Mouse (Mus musculus): Measurements from ENCODE around the gene Pacrg. TPM values are rescaled to one million over a fixed set of nuclear protein-coding genes. Genes with fewer than 3 reads are reported as not detected.

Gene Pacrg
- polyA plus RNA-seq, 1 experiment from 2014 or later = 3.7 TPM

GRCm38 (mm10) chr17:10807261-10807998 lies 32.7 kb downstream of the Pacrg start:
- Histone ChIP-seq H3K9me3 (ENCODE audit: control insufficient read depth, low read length) (no peaks in the 10 kb centered on the region), H3K4me1 (ENCODE audit: control insufficient read depth, insufficient read depth, low read length) (no peaks in the 10 kb centered on the region), H3K27me3 (ENCODE audit: control insufficient read depth, insufficient read depth, low read length) (no peaks in the 10 kb centered on the region), H3K4me3 (ENCODE audit: low read depth, low read length) (no peak overlapping the region), H3K36me3 (ENCODE audit: control insufficient read depth, insufficient read depth, low read length) (no peaks in the 10 kb centered on the region), H3K4me2 (no peak overlapping the region), H3K9ac (ENCODE audit: low read length) (no peak overlapping the region), H3K27ac (ENCODE audit: low read depth, low read length) (no peak overlapping the region)
- 90% methylated on average over 13 of the region's 13 CpGs for WGBS
- ATAC-seq (ENCODE audit: low FRiP score) (no peak), DNase-seq (ENCODE audit: low spot score, missing footprints) (no peak)

- no peak for ATAC-seq (ENCODE audit: low FRiP score)
- H3K27ac ChIP-seq (ENCODE audit: low read depth, low read length) = no peak overlapping the region
- H3K4me2 ChIP-seq = no peak overlapping the region
- H3K4me1 ChIP-seq (ENCODE audit: control insufficient read depth, insufficient read depth, low read length) = no peaks in the 10 kb centered on the region
- H3K36me3 ChIP-seq (ENCODE audit: control insufficient read depth, insufficient read depth, low read length) = no peaks in the 10 kb centered on the region
- no peaks in the 10 kb centered on the region for H3K9me3 ChIP-seq (ENCODE audit: control insufficient read depth, low read length)
- no peaks in the 10 kb centered on the region for H3K27me3 ChIP-seq (ENCODE audit: control insufficient read depth, insufficient read depth, low read length)
- DNase-seq (ENCODE audit: low spot score, missing footprints) = no peak
- WGBS = 76% methylated on average over 4 of the region's 4 CpGs
- H3K9ac ChIP-seq (ENCODE audit: low read length) = no peak overlapping the region
- no peak overlapping the region for H3K4me3 ChIP-seq (ENCODE audit: low read depth, low read length)
Observed at GRCm38 (mm10) chr17:10806692-10807091, 33.4 kb downstream of the Pacrg start.

GRCm38 (mm10) chr17:10791661-10792060 lies 48.5 kb downstream of the Pacrg start:
- no peaks in the 10 kb centered on the region for H3K9me3 ChIP-seq (ENCODE audit: control insufficient read depth, low read length)
- no peak for DNase-seq (ENCODE audit: low spot score, missing footprints)

GRCm38 (mm10) chr17:10784401-10784920 lies 55.6 kb downstream of the Pacrg start:
- no peaks in the 10 kb centered on the region for H3K27me3 ChIP-seq (ENCODE audit: control insufficient read depth, insufficient read depth, low read length)
- ATAC-seq (ENCODE audit: low FRiP score) (no peak), DNase-seq (ENCODE audit: low spot score, missing footprints) (no peak)
- H3K4me1 ChIP-seq (ENCODE audit: control insufficient read depth, insufficient read depth, low read length) = no peaks in the 10 kb centered on the region
- no peaks in the 10 kb centered on the region for H3K36me3 ChIP-seq (ENCODE audit: control insufficient read depth, insufficient read depth, low read length)
- no peak overlapping the region for H3K4me2 ChIP-seq
- no peak overlapping the region for H3K4me3 ChIP-seq (ENCODE audit: low read depth, low read length)
- 87% methylated on average over 4 of the region's 4 CpGs for WGBS
- no peak overlapping the region for H3K9ac ChIP-seq (ENCODE audit: low read length)
- no peak overlapping the region for H3K27ac ChIP-seq (ENCODE audit: low read depth, low read length)
- no peaks in the 10 kb centered on the region for H3K9me3 ChIP-seq (ENCODE audit: control insufficient read depth, low read length)

More at GRCm38 (mm10) chr17:10791661-10792060, 48.5 kb downstream of the Pacrg start:
- ATAC-seq (ENCODE audit: low FRiP score) = no peak
- H3K4me3 ChIP-seq (ENCODE audit: low read depth, low read length) = no peak overlapping the region
- no peaks in the 10 kb centered on the region for H3K4me1 ChIP-seq (ENCODE audit: control insufficient read depth, insufficient read depth, low read length)
- WGBS = 75% methylated on average over 3 of the region's 3 CpGs
- no peak overlapping the region for H3K9ac ChIP-seq (ENCODE audit: low read length)
- H3K27me3 ChIP-seq (ENCODE audit: control insufficient read depth, insufficient read depth, low read length) = no peaks in the 10 kb centered on the region
- no peak overlapping the region for H3K4me2 ChIP-seq
- H3K27ac ChIP-seq (ENCODE audit: low read depth, low read length) = no peak overlapping the region
- H3K36me3 ChIP-seq (ENCODE audit: control insufficient read depth, insufficient read depth, low read length) = no peaks in the 10 kb centered on the region

GRCm38 (mm10) chr17:10776503-10776902 lies 63.6 kb downstream of the Pacrg start:
- Histone ChIP-seq H3K4me2 (no peak overlapping the region), H3K36me3 (ENCODE audit: control insufficient read depth, insufficient read depth, low read length) (no peaks in the 10 kb centered on the region), H3K9me3 (ENCODE audit: control insufficient read depth, low read length) (no peaks in the 10 kb centered on the region), H3K27ac (ENCODE audit: low read depth, low read length) (no peak overlapping the region), H3K4me1 (ENCODE audit: control insufficient read depth, insufficient read depth, low read length) (no peaks in the 10 kb centered on the region), H3K4me3 (ENCODE audit: low read depth, low read length) (no peak overlapping the region), H3K9ac (ENCODE audit: low read length) (no peak overlapping the region), H3K27me3 (ENCODE audit: control insufficient read depth, insufficient read depth, low read length) (no peaks in the 10 kb centered on the region)
- DNase-seq (ENCODE audit: low spot score, missing footprints) = no peak
- ATAC-seq (ENCODE audit: low FRiP score) = peak; percentile 59; the same call in 1 of the 2 replicates
- WGBS = 69% methylated on average over 10 of the region's 10 CpGs

- Histone ChIP-seq H3K27me3 (ENCODE audit: control insufficient read depth, insufficient read depth, low read length) (no peaks in the 10 kb centered on the region), H3K4me2 (no peak overlapping the region), H3K9ac (ENCODE audit: low read length) (no peak overlapping the region), H3K27ac (ENCODE audit: low read depth, low read length) (no peak overlapping the region), H3K9me3 (ENCODE audit: control insufficient read depth, low read length) (no peaks in the 10 kb centered on the region), H3K36me3 (ENCODE audit: control insufficient read depth, insufficient read depth, low read length) (no peaks in the 10 kb centered on the region), H3K4me1 (ENCODE audit: control insufficient read depth, insufficient read depth, low read length) (no peaks in the 10 kb centered on the region), H3K4me3 (ENCODE audit: low read depth, low read length) (no peak overlapping the region)
- ATAC-seq (ENCODE audit: low FRiP score) = no peak
- WGBS = 70% methylated on average over 1 of the region's 1 CpGs
- DNase-seq (ENCODE audit: low spot score, missing footprints) = no peak
Observed at GRCm38 (mm10) chr17:10774468-10774867, 65.6 kb downstream of the Pacrg start.

- ATAC-seq (ENCODE audit: low FRiP score) = no peak
Observed at GRCm38 (mm10) chr17:10772207-10772606, 67.9 kb downstream of the Pacrg start.

GRCm38 (mm10) chr17:10769873-10770272 lies 70.2 kb downstream of the Pacrg start:
- H3K9me3 ChIP-seq (ENCODE audit: control insufficient read depth, low read length) = no peaks in the 10 kb centered on the region
- no peak overlapping the region for H3K27ac ChIP-seq (ENCODE audit: low read depth, low read length)
- WGBS = 87% methylated on average over 6 of the region's 6 CpGs
- ATAC-seq (ENCODE audit: low FRiP score) = no peak
- no peaks in the 10 kb centered on the region for H3K27me3 ChIP-seq (ENCODE audit: control insufficient read depth, insufficient read depth, low read length)
- no peak for DNase-seq (ENCODE audit: low spot score, missing footprints)
- no peak overlapping the region for H3K9ac ChIP-seq (ENCODE audit: low read length)
- no peak overlapping the region for H3K4me2 ChIP-seq
- no peaks in the 10 kb centered on the region for H3K36me3 ChIP-seq (ENCODE audit: control insufficient read depth, insufficient read depth, low read length)
- no peak overlapping the region for H3K4me3 ChIP-seq (ENCODE audit: low read depth, low read length)
- H3K4me1 ChIP-seq (ENCODE audit: control insufficient read depth, insufficient read depth, low read length) = no peaks in the 10 kb centered on the region

More at GRCm38 (mm10) chr17:10772207-10772606, 67.9 kb downstream of the Pacrg start:
- Histone ChIP-seq H3K27me3 (ENCODE audit: control insufficient read depth, insufficient read depth, low read length) (no peaks in the 10 kb centered on the region), H3K9ac (ENCODE audit: low read length) (no peak overlapping the region), H3K4me3 (ENCODE audit: low read depth, low read length) (no peak overlapping the region), H3K4me2 (no peak overlapping the region), H3K36me3 (ENCODE audit: control insufficient read depth, insufficient read depth, low read length) (no peaks in the 10 kb centered on the region), H3K4me1 (ENCODE audit: control insufficient read depth, insufficient read depth, low read length) (no peaks in the 10 kb centered on the region), H3K9me3 (ENCODE audit: control insufficient read depth, low read length) (no peaks in the 10 kb centered on the region), H3K27ac (ENCODE audit: low read depth, low read length) (no peak overlapping the region)
- 67% methylated on average over 3 of the region's 3 CpGs for WGBS
- no peak for DNase-seq (ENCODE audit: low spot score, missing footprints)

GRCm38 (mm10) chr17:10766735-10767406 lies 73.2 kb downstream of the Pacrg start:
- Histone ChIP-seq H3K36me3 (ENCODE audit: control insufficient read depth, insufficient read depth, low read length) (no peaks in the 10 kb centered on the region), H3K9ac (ENCODE audit: low read length) (no peak overlapping the region), H3K4me2 (no peak overlapping the region), H3K4me1 (ENCODE audit: control insufficient read depth, insufficient read depth, low read length) (no peaks in the 10 kb centered on the region), H3K27ac (ENCODE audit: low read depth, low read length) (no peak overlapping the region), H3K4me3 (ENCODE audit: low read depth, low read length) (no peak overlapping the region), H3K9me3 (ENCODE audit: control insufficient read depth, low read length) (no peaks in the 10 kb centered on the region), H3K27me3 (ENCODE audit: control insufficient read depth, insufficient read depth, low read length) (no peaks in the 10 kb centered on the region)
- DNase-seq (ENCODE audit: low spot score, missing footprints) (no peak), ATAC-seq (ENCODE audit: low FRiP score) (no peak)
- 87% methylated on average over 10 of the region's 10 CpGs for WGBS
